Mouse (Mus musculus): ENCODE data around the gene Trappc1.

Gene Trappc1

DNA sequence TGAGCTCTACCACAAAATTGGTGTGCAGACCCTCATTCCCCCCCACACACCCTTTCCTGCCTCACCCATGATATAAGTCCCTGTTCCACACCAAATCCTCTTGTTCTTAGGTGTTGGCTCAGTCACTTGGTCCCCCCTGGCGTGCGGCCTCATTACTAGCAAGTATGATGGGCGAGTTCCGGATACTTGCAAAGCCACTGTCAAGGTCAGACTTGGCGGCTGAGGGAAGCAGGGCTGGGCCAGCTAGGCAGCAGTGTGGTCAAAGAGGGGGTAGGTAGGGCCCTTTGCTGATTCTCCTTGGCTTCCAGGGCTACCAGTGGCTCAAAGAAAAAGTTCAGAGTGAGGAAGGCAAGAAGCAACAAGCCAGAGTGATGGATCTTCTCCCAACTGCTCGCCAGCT, 7.4 kb downstream of the Trappc1 start:
- no peak for DNase-seq (ENCODE audit: low spot score in 2 of 2)

- peak in 1 of 2 experiments; percentile 82 for DNase-seq (ENCODE audit: low spot score in 2 of 2)
Observed at GRCm38 (mm10) chr11:69331929-69332405, 8.2 kb downstream of the Trappc1 start.

- no peak for DNase-seq (ENCODE audit: low spot score in 2 of 2)
Observed at GRCm38 (mm10) chr11:69332713-69333253, 9.0 kb downstream of the Trappc1 start.

DNA sequence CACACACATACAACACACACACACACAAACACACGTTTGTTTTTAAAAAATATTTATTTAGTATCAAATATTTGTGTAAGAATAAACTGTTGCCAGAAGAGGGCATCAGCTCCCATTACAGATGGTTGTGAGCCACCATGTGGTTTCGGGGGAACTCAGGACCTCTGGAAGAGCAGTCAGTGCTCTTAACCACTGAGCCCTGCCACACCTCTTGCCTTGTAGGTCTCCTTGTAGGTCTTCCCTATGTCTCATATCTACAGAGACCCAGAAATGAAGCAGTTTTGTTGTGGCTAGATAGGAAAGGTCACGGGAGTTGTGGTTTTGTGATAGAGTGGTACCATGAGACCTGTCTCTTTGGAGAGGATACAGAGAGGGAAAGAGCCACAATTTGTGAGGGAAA, 10.1 kb downstream of the Trappc1 start:
- no peak for DNase-seq (ENCODE audit: low spot score in 2 of 2)

GRCm38 (mm10) chr11:69334796-69335195, 11.0 kb downstream of the Trappc1 start:
- DNase-seq (ENCODE audit: low spot score in 2 of 2): no peak

GRCm38 (mm10) chr11:69340161-69341131, 16.7 kb downstream of the Trappc1 start, which contains the start of gene Rnf227:
Gene Rnf227, plus strand, starts transcription at chr11:69340461.
- DNase-seq (ENCODE audit: low spot score in 2 of 2): peak in 1 of 2 experiments; percentile 69

GRCm38 (mm10) chr11:69346441-69346840, 22.7 kb downstream of the Trappc1 start:
- no peak for DNase-seq (ENCODE audit: low spot score in 2 of 2)

DNA sequence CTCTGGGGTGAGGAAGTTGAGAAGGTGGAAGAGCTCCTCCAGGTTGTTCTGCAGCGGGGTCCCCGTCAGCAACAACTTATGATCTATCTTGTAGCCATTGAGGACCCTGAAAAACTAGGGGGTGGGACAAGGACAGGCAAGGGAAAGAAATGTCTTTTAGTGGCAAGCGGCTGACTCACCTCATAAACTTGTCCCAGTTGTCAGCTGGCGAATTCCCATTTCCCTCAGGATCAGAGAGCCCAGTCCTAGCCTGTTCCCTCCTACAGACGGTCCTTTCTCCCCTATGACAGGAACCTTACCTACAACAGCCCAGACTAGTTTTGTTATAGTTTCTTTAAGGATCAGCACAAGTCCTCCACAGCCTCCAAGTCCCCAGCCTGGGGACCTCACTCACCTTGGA, 32.8 kb downstream of the Trappc1 start:
- DNase-seq (ENCODE audit: low spot score in 2 of 2): no peak

DNA sequence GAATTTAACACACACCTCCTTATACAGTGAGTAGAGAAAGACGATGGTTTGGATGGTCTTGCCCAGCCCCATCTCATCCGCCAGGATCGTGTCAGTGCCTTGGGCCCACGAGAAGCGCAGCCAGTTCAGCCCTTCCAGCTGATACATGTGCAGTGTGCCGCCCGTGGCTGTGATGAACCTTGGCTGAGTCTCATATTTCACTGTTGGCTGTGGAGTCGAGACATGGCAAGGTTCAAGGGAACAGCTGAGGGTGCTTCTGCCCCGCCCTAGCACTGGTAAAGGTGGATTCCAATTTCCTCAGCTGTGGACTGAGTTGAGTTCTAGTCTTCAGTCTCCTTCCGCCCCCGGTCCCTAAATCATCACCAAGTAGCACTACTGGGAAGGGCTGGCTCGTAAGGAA, 33.9 kb downstream of the Trappc1 start:
- DNase-seq (ENCODE audit: low spot score in 2 of 2): no peak

DNA sequence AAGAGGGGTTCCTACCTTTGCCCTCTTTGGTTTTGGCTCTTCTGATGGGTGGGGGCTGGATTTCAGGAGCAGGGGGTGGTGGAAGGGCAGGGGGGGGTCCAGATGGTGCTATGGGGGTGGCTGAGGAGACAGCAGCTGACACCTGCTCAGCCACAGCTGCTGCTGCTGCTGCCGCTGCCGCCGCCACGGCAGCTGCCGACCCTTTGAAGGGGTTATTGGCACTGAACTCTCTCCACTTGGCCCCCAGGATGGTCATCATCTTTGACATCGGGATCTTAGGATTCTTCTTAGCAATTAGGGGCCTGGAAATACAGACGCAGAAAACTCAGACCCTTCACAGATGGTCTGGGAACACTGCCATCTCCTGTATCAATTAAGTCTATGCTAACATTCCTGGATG, 38.2 kb downstream of the Trappc1 start:
- DNase-seq (ENCODE audit: low spot score in 2 of 2): no peak

- no peak for DNase-seq (ENCODE audit: low spot score in 2 of 2)
Observed at GRCm38 (mm10) chr11:69362479-69362878, 38.7 kb downstream of the Trappc1 start.

DNA sequence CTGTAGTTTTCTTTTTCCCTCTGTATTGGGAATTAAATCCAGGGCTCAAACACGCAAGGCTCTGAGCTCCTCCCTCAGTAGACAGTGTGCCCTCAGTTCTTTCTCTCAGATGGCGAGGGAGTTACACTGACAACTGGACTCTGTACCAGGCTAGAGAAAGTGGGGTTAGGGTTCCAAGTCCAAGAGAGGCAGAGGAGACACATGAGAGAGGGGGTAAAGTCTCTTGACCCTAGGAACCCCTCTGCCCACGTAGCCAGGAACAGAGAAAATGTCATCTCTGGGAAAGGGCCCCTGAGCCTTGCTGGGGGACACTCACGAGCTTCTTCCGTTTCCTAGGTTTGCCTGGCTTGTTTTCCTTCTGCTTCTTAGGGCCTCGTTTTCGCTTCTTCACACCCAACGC, 40.6 kb downstream of the Trappc1 start:
- no peak for DNase-seq (ENCODE audit: low spot score in 2 of 2)

- DNase-seq (ENCODE audit: low spot score in 2 of 2): peak; percentile 81 to 92
Observed at GRCm38 (mm10) chr11:69364910-69365309, 41.1 kb downstream of the Trappc1 start.

DNA sequence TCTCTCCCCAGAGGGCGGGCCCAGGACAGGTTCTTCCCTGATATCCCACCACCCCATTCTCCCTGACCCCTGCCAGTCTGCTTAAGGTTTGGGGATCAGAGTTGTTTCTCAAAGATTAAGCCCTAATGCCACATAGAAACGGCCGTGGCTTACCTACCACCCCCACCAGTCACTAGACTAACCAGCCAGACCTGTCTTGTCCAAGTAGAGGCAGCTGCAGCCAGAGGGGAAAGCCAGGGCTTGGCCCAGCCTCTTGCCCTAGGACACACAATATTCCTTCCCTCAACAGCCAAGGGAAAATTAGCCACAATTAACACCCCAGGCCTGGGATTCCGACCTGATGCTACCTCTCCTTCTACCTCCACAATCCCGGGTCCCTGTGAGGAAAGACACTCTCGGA, 41.9 kb downstream of the Trappc1 start:
- DNase-seq (ENCODE audit: low spot score in 2 of 2): peak in 1 of 2 experiments; percentile 14

GRCm38 (mm10) chr11:69366157-69366854, 42.5 kb downstream of the Trappc1 start:
- peak; percentile 91 to 94 for DNase-seq (ENCODE audit: low spot score in 2 of 2)

GRCm38 (mm10) chr11:69366855-69367615, 43.3 kb downstream of the Trappc1 start:
- DNase-seq (ENCODE audit: low spot score in 2 of 2): peak in 1 of 2 experiments; percentile 53

DNA sequence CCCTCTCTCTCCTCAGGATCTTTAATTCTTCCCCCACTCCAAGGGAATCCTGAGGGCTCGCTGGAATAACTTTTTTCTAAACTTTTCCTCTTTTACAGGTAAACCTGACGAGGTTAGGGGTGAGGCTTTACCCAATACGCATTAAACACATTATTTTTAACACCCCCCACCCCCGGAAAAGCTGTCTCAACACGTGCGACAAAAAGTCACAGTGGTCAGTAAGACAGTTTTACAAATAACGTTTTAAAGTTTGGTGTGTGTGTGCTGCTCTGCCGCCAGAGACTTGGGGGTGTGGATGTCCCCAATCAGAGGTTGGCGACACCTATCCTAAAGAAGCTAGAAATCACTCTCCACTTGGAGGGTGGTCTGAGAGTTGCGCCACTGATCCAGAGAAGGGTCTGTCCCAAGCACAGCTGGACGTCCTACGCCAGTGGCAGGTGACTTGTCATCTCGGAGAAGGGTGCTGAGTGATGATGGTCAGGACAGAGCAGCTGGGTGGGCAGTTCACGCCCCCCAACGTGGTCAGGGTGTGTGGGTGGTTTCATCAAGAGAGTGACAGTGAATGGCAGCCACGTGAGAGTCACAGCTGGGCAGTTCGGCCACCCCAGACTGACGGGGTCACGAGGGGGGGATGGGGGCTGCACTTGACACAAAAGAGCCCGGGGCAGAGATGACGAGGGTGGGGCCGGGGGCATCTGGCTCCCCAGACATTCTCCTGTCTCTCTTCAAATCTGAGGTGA, 44.0 kb downstream of the Trappc1 start:
- peak in 1 of 2 experiments; percentile 31 for DNase-seq (ENCODE audit: low spot score in 2 of 2)

- no peak for DNase-seq (ENCODE audit: low spot score in 2 of 2)
Observed at GRCm38 (mm10) chr11:69368356-69369214, 44.8 kb downstream of the Trappc1 start.

GRCm38 (mm10) chr11:69369215-69369989, 45.6 kb downstream of the Trappc1 start, which contains the start of gene Chd3:
Gene Chd3, minus strand, starts transcription at chr11:69369406.
- DNase-seq (ENCODE audit: low spot score in 2 of 2): no peak
